Mouse (Mus musculus) ES-Bruce4 (cell line): Measurements from ENCODE around the gene Tnrc6a.

Experiments
- CTCF ChIP-seq: IDR thresholded peaks from one replicate; pipeline ENCODE4 v1.8.1; 2011; ENCODE audit warnings: low read depth, low read length
- EP300 ChIP-seq: IDR thresholded peaks from 2 replicates; pipeline ENCODE4 v1.6.1; 2011; ENCODE audit warnings: low read depth, low read length; ENCODE audit not compliant: insufficient read depth
- POLR2A ChIP-seq: IDR thresholded peaks from one replicate; pipeline ENCODE4 v1.8.1; 2011; ENCODE audit warnings: low read length; ENCODE audit not compliant: insufficient read depth

GRCm38 (mm10) chr7:123124735-123125181 is 1.1 kb downstream of the Tnrc6a start:
- TF ChIP-seq POLR2A (no peak), CTCF (no peak), EP300 (no peak)
